Mouse (Mus musculus): ENCODE measurements around the gene Ppfia2. TPM values are rescaled to one million over a fixed set of nuclear protein-coding genes. Genes with fewer than 3 reads are reported as not detected.

Gene Ppfia2
- polyA plus RNA-seq, 1 experiment from 2014 or later, result 0.51 TPM

DNA sequence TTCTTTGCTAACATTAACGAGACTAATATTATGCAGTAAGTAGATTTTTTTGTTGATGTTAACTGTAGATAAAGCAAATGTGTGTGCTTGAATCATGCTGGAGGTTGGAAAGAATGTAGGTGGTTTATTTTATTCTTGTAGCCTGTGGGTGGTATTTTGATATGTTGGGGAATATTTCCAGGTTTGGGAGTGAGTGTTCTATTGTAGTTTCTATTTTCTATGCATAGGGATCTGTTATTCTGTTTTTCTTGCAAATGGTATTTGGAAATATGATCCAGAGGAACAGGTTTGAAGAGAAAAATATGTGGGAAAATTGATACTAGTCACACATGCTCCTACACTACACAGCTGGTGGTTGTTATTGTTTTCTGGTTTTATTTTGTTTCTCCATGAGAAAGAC lies 120.8 kb downstream of the Ppfia2 start:
- Histone ChIP-seq H3K9me3 (ENCODE audit: control insufficient read depth, low read length) (no peaks in the 10 kb centered on the region), H3K27ac (ENCODE audit: low read length) (no peak overlapping the region), H3K4me3 (ENCODE audit: low read length) (no peak overlapping the region), H3K4me2 (ENCODE audit: low read depth, low read length) (no peak overlapping the region), H3K9ac (ENCODE audit: low read depth, low read length) (no peak overlapping the region), H3K27me3 (replicated peaks; ENCODE audit: control insufficient read depth, insufficient read depth, low read length) (no peaks in the 10 kb centered on the region), H3K4me1 (ENCODE audit: control insufficient read depth, insufficient read depth, low read length) (no peaks in the 10 kb centered on the region), H3K36me3 (ENCODE audit: control insufficient read depth, insufficient read depth, low read length) (no peaks in the 10 kb centered on the region)
- WGBS, result 78% methylated on average over 1 of the region's 1 CpGs
- ATAC-seq, result no peak

DNA sequence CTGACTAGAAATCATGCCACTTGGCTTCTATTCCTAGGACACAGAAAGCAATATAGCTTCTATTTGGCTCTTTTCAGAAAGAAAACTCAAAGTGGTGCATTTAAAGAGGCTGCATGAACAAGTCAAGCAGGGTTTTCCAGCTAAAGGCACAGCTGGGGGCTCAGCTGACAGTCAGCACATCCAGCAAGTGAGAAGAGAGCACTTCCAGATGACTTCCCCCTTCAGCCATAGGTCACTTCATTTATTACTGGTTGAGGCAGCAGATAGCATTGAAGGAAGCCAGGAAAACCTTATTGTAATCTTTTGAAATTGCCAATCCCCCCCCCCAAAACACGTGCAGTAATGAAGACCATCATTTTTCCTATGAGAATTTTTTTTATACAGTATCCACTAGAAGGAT lies 126.8 kb downstream of the Ppfia2 start:
- Histone ChIP-seq H3K9ac (ENCODE audit: low read depth, low read length) (no peak overlapping the region), H3K4me3 (ENCODE audit: low read length) (no peak overlapping the region), H3K36me3 (ENCODE audit: control insufficient read depth, insufficient read depth, low read length) (no peaks in the 10 kb centered on the region), H3K9me3 (ENCODE audit: control insufficient read depth, low read length) (no peaks in the 10 kb centered on the region), H3K27me3 (replicated peaks; ENCODE audit: control insufficient read depth, insufficient read depth, low read length) (no peaks in the 10 kb centered on the region), H3K4me2 (ENCODE audit: low read depth, low read length) (no peak overlapping the region), H3K27ac (ENCODE audit: low read length) (no peak overlapping the region), H3K4me1 (ENCODE audit: control insufficient read depth, insufficient read depth, low read length) (no peaks in the 10 kb centered on the region)
- 40% methylated on average over 1 of the region's 1 CpGs for WGBS
- no peak for ATAC-seq

DNA sequence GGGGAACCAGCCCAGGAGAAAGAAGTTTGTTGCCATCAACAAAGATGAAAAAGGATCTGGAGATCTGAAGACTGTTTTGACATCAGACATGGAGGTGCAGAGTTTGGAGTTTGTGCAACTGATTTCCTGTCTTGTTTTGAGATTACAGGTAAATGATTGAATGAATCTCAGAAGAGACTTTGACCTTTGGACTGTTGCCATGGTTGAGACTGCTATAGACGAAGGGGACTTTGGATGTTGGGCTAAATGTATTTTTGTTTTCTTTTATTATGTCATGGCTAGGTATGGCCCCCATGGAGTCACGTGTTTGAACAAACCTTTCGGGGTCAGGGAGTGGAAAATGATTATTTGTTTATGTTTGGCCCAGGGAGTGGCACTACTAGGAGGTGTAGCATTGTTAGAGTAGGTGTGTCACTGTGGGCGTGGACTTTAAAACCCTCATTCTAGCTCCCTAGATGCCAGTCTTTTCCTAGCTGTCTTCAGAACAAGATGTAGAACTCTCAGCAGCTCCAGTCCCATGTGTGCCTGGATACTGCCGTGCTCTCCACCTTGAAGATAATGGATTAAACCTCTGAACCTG lies 133.3 kb downstream of the Ppfia2 start:
- 63% methylated on average over 5 of the region's 5 CpGs for WGBS
- Histone ChIP-seq H3K4me2 (ENCODE audit: low read depth, low read length) (no peak overlapping the region), H3K27me3 (replicated peaks; ENCODE audit: control insufficient read depth, insufficient read depth, low read length) (no peaks in the 10 kb centered on the region), H3K9ac (ENCODE audit: low read depth, low read length) (no peak overlapping the region), H3K27ac (ENCODE audit: low read length) (no peak overlapping the region), H3K9me3 (ENCODE audit: control insufficient read depth, low read length) (no peaks in the 10 kb centered on the region), H3K4me1 (ENCODE audit: control insufficient read depth, insufficient read depth, low read length) (no peaks in the 10 kb centered on the region), H3K4me3 (ENCODE audit: low read length) (no peak overlapping the region), H3K36me3 (ENCODE audit: control insufficient read depth, insufficient read depth, low read length) (no peaks in the 10 kb centered on the region)
- peak; percentile 88 for ATAC-seq

DNA sequence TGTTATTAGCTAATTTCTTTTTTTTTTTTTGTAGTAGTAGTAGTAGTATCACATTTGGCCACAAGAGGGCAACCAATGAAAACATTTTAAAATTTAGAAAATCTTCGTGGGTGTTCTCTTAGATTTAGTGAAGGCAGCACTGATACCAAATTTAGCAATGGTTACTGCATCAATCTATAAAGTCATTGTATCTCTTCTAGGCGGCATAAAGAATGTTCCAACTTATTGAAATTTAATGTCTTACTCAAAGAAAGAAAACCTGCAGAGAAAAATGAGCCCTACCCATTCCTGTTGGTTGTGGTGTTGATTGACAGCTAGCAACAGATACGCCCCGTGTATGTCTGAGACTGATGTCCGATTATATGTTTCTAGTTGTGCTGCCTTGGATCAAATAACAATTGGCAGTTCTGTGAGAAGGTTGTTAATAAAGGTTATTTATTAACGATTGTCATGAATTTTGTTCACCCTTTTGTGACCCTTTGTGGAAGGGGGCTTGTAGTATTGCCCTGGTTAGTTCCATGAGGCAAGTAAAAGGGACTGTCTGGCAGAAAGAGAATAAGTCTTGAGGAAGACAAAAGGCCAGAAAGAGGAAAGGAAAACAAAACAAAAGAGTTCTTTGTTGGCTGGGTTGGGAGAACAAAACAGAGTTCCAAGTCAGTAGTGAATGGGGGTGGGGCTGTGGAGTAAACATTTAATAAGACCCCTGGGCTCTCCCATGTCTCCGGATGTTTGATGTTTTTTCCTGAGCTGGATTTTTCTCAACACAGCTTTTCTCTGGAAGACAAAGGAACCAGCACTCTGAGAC lies 139.2 kb downstream of the Ppfia2 start:
- H3K27ac ChIP-seq (ENCODE audit: low read length), result no peak overlapping the region
- peaks cover 3% of the 10 kb centered on the region; the same call in 1 of the 2 replicates for H3K4me1 ChIP-seq (ENCODE audit: control insufficient read depth, insufficient read depth, low read length)
- no peaks in the 10 kb centered on the region for H3K9me3 ChIP-seq (ENCODE audit: control insufficient read depth, low read length)
- 0 out of 2 replicates have a peak overlapping the region, but pooled peaks have one; percentile 6 for H3K4me2 ChIP-seq (ENCODE audit: low read depth, low read length)
- no peaks in the 10 kb centered on the region for H3K36me3 ChIP-seq (ENCODE audit: control insufficient read depth, insufficient read depth, low read length)
- H3K4me3 ChIP-seq (ENCODE audit: low read length), result no peak overlapping the region
- no peaks in the 10 kb centered on the region for H3K27me3 ChIP-seq (replicated peaks; ENCODE audit: control insufficient read depth, insufficient read depth, low read length)
- ATAC-seq, result 0 out of 2 replicates have a peak, but pooled peaks have one; percentile 26
- no peak overlapping the region for H3K9ac ChIP-seq (ENCODE audit: low read depth, low read length)
- WGBS, result 22% methylated on average over 7 of the region's 7 CpGs

DNA sequence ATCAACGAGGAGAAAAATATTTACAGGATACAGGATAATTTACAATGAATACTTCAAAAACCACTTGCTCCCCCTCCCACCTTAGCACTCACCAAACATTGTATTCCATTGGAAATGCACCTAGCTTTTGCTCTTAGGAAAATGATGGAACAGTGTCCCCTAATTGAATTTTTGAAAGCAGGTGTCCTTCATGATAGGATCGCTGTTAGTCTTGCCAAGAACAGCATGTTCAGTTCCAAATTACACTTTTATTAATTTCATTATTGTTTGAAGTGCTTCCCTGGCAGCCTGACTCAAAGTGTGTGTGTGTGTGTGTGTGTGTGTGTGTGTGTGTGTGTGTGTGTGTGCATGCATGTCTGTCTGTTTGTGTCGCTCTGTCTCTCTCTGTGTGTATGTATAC lies 140.1 kb downstream of the Ppfia2 start:
- H3K4me1 ChIP-seq (ENCODE audit: control insufficient read depth, insufficient read depth, low read length), result peaks cover 3% of the 10 kb centered on the region; the same call in 1 of the 2 replicates
- H3K9ac ChIP-seq (ENCODE audit: low read depth, low read length), result no peak overlapping the region

DNA sequence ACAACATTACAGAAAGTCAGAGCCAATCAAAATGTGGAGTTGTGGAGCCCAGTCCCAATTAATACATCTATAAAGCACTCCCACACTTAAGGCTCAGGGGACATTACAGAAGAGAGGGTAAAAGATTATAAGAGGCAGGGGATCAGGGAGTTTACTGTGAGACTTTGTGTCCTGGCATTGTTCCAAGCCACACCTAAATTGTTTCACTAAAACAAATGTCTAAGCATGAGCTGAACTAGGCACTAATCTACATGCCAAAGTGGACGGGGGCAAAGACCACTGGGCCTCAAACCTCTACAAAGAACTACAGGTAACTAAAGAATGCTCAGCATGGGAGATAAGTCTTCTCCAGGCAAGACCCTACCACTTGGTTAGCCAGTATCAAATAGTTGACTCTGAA lies 148.1 kb downstream of the Ppfia2 start:
- Histone ChIP-seq H3K9me3 (ENCODE audit: control insufficient read depth, low read length) (no peaks in the 10 kb centered on the region), H3K27me3 (replicated peaks; ENCODE audit: control insufficient read depth, insufficient read depth, low read length) (no peaks in the 10 kb centered on the region), H3K4me3 (ENCODE audit: low read length) (no peak overlapping the region), H3K4me2 (ENCODE audit: low read depth, low read length) (no peak overlapping the region), H3K9ac (ENCODE audit: low read depth, low read length) (no peak overlapping the region), H3K36me3 (ENCODE audit: control insufficient read depth, insufficient read depth, low read length) (no peaks in the 10 kb centered on the region), H3K4me1 (ENCODE audit: control insufficient read depth, insufficient read depth, low read length) (no peaks in the 10 kb centered on the region; the same call in 1 of the 2 replicates), H3K27ac (ENCODE audit: low read length) (no peak overlapping the region; the same call in 1 of the 2 replicates)
- peak; percentile 90 for ATAC-seq
- 58% methylated on average over 1 of the region's 1 CpGs for WGBS

More for the DNA sequence above, 140.1 kb downstream of the Ppfia2 start:
- H3K4me2 ChIP-seq (ENCODE audit: low read depth, low read length), result no peak overlapping the region
- H3K27me3 ChIP-seq (replicated peaks; ENCODE audit: control insufficient read depth, insufficient read depth, low read length), result no peaks in the 10 kb centered on the region
- H3K36me3 ChIP-seq (ENCODE audit: control insufficient read depth, insufficient read depth, low read length), result no peaks in the 10 kb centered on the region
- ATAC-seq, result no peak
- H3K27ac ChIP-seq (ENCODE audit: low read length), result no peak overlapping the region
- H3K9me3 ChIP-seq (ENCODE audit: control insufficient read depth, low read length), result no peaks in the 10 kb centered on the region
- WGBS, result 78% methylated on average over 3 of the region's 3 CpGs
- H3K4me3 ChIP-seq (ENCODE audit: low read length), result no peak overlapping the region

DNA sequence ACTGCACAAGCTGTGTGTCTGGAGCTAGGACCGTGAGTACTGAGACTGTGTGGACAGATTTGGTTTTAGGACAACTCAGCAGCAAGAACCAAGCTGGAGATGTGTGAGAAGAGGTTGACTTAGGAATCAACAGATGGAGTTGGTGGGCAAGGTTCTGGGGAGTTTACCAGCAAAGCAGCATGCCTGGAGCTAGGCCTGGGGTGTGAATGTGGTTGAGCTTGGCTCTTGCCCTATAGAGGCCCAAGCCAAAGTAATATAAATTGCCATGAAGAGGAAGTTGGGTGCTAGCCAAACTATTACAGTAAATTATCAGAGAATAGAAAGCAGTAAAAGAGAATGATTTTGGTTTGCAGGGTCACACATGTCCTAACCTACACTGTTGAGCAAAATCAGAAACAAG lies 150.8 kb downstream of the Ppfia2 start:
- no peak overlapping the region for H3K4me3 ChIP-seq (ENCODE audit: low read length)
- WGBS, result 92% methylated on average over 1 of the region's 1 CpGs
- ATAC-seq, result no peak
- H3K27ac ChIP-seq (ENCODE audit: low read length), result no peak overlapping the region
- no peaks in the 10 kb centered on the region; the same call in 1 of the 2 replicates for H3K4me1 ChIP-seq (ENCODE audit: control insufficient read depth, insufficient read depth, low read length)
- H3K9ac ChIP-seq (ENCODE audit: low read depth, low read length), result no peak overlapping the region
- H3K27me3 ChIP-seq (replicated peaks; ENCODE audit: control insufficient read depth, insufficient read depth, low read length), result no peaks in the 10 kb centered on the region
- no peaks in the 10 kb centered on the region for H3K36me3 ChIP-seq (ENCODE audit: control insufficient read depth, insufficient read depth, low read length)
- H3K4me2 ChIP-seq (ENCODE audit: low read depth, low read length), result no peak overlapping the region
- no peaks in the 10 kb centered on the region for H3K9me3 ChIP-seq (ENCODE audit: control insufficient read depth, low read length)

DNA sequence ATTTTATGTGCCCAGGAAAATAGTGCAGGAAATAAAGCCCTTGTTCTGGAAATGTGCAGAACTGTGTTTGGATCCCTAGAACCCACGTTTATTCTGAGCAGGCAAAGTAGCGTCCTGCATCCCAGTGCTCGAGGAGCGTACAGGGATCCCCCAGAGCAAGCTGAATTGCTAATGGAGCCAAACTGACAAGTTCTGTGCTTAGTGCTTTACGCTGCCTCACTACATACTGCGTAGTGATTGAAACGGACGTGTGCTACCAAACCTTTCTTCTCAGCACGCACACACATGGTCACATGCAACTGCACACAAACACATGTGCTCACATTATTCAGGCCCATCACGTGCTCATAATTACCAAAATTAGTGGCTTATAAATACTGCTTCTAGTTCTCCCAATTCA lies 153.2 kb downstream of the Ppfia2 start:
- H3K36me3 ChIP-seq (ENCODE audit: control insufficient read depth, insufficient read depth, low read length), result no peaks in the 10 kb centered on the region
- H3K4me1 ChIP-seq (ENCODE audit: control insufficient read depth, insufficient read depth, low read length), result no peaks in the 10 kb centered on the region
- no peaks in the 10 kb centered on the region for H3K9me3 ChIP-seq (ENCODE audit: control insufficient read depth, low read length)
- no peak overlapping the region for H3K4me2 ChIP-seq (ENCODE audit: low read depth, low read length)
- no peaks in the 10 kb centered on the region for H3K27me3 ChIP-seq (replicated peaks; ENCODE audit: control insufficient read depth, insufficient read depth, low read length)
- 81% methylated on average over 10 of the region's 10 CpGs for WGBS
- H3K27ac ChIP-seq (ENCODE audit: low read length), result no peak overlapping the region
- no peak for ATAC-seq
- H3K4me3 ChIP-seq (ENCODE audit: low read length), result no peak overlapping the region
- no peak overlapping the region for H3K9ac ChIP-seq (ENCODE audit: low read depth, low read length)

DNA sequence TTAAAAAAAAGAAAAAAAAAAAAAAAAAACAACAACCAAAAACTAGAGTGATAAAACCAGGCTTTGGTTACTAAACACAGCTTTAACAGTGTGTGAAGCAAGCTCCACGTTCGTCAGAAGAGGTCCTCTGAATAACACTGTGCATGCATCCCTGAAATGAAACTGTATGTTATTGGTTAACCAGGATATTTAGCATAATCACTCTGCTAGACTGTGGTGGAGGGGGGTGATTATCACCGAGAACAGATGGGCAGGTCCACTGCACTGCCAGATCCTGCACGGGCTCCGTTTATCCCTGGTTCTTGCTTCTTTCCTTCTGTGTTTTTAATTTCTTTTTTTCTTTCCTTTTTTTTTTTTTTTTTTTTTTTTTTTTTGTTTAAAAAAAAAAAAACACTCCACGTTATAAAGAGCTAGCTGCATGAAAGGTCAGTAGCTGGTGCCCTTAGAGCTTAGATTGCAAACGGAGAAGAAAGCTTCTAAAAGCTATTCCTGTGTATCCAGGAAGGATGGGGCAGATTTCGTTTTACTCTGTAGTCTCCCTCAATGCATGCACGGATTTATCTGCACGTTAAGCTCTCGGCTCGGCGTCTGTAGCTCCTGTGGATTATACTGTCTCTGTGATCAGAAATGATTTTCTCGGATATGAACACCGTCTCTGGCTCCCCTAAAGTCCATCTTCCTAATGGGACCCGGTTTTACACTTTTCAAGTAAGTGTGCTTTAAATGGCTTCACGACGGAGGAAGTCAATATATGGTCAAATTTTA lies 162.2 kb downstream of the Ppfia2 start:
- Histone ChIP-seq H3K4me3 (ENCODE audit: low read length) (peak overlapping the region; percentile 5; the same call in 1 of the 2 replicates), H3K27me3 (replicated peaks; ENCODE audit: control insufficient read depth, insufficient read depth, low read length) (no peaks in the 10 kb centered on the region), H3K36me3 (ENCODE audit: control insufficient read depth, insufficient read depth, low read length) (no peaks in the 10 kb centered on the region), H3K9ac (ENCODE audit: low read depth, low read length) (no peak overlapping the region), H3K27ac (ENCODE audit: low read length) (no peak overlapping the region), H3K4me2 (ENCODE audit: low read depth, low read length) (peak overlapping the region; percentile 39), H3K9me3 (ENCODE audit: control insufficient read depth, low read length) (no peaks in the 10 kb centered on the region), H3K4me1 (ENCODE audit: control insufficient read depth, insufficient read depth, low read length) (no peaks in the 10 kb centered on the region)
- peak; percentile 90 for ATAC-seq
- WGBS, result 38% methylated on average over 18 of the region's 18 CpGs

Data from intestine, embryonic 16.5 days (tissue).